In the genomic region with DNA sequence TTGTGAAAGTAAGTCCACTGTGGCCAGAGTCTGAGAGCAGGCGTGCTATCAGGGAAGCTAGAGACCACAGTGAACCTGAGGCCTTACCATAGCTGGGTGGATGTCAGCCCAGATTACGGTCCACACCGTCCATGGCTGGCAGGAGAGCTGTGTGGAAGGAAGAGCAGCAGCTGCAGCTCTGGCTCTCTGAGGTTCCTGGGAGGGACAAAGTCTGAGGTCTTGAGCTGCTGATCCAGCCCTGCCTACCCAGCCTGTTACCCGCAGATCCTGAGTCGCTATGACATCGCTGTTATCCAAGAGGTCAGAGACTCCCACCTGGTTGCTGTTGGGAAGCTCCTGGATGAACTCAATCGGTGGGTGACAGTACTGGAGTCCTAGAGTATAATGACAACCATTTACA, we compare ENCODE assay signal across 28 mouse cellular contexts. TPM values are rescaled to one million over a fixed set of nuclear protein-coding genes. Genes with fewer than 3 reads are reported as not detected.
DNase-seq lines count a peak whose midpoint lies in the region; ATAC-seq and TF ChIP-seq lines count a peak whose summit lies in the region.
"Had no signal": no experiment of that assay in that cellular context is flagged by ENCODE, and none has a peak within 500 bp of the region (broad histone marks: within the 10 kb centered on the region; RNA-seq: fewer than 3 reads in every experiment).

No protein-coding gene starts in this region.

- no peak overlapping the region for H3K4me2 ChIP-seq in intestine, embryonic 16.5 days (ENCODE audit: low read depth, low read length)
- H3K4me2 ChIP-seq in intestine, embryonic 15.5 days (replicated peaks), result no peak overlapping the region
- H3K4me2 ChIP-seq in kidney, embryonic 14.5 days (replicated peaks; ENCODE audit: low read depth, low read length), result no peak overlapping the region
- H3K4me2 ChIP-seq: embryonic facial prominence, embryonic 12.5 days; embryonic facial prominence, embryonic 15.5 days; heart, embryonic 13.5 days; hindbrain, embryonic 14.5 days had no signal

- no peaks in the 10 kb centered on the region for H3K9me3 ChIP-seq in intestine, embryonic 16.5 days (ENCODE audit: control insufficient read depth, low read length)
- H3K9me3 ChIP-seq in intestine, embryonic 15.5 days, result no peaks in the 10 kb centered on the region
- H3K9me3 ChIP-seq in kidney, embryonic 14.5 days (ENCODE audit: control insufficient read depth, low read length), result no peaks in the 10 kb centered on the region
- H3K9me3 ChIP-seq: embryonic facial prominence, embryonic 12.5 days; embryonic facial prominence, embryonic 15.5 days; G1E; heart, embryonic 13.5 days had no signal

- TF ChIP-seq POLR2A in kidney, adult 2 months (IDR thresholded peaks at IDR 0.05; ENCODE audit: low read depth, low read length), result peak; percentile 64
- TF ChIP-seq POLR2A in small intestine, adult 2 months (IDR thresholded peaks at IDR 0.05; ENCODE audit: low read depth, low read length), result no peak

- no peak for TF ChIP-seq CTCF in kidney, adult 2 months (conservative IDR thresholded peaks at IDR 0.05; ENCODE audit: insufficient read depth, insufficient read length, low read depth, low read length)
- TF ChIP-seq CTCF in small intestine, adult 2 months (IDR thresholded peaks at IDR 0.05; ENCODE audit: extremely low read depth, insufficient read length, insufficient replicate concordance, low read depth, low read length), result no peak

- DNase-seq in kidney, adult 2 months, result peak; percentile 63
- DNase-seq in kidney, postnatal 36 days, result peak; percentile 56 to 59
- no peak for DNase-seq in kidney, postnatal 4 days
- DNase-seq: adrenal gland, adult 2 months; adrenal gland, postnatal 14 days; B cell, adult 2 months; cerebellum, adult 11 months; cerebellum, adult 2 months; cerebellum, adult 9-11 months; cerebellum, postnatal 25 days; forebrain, postnatal 0 days; gastrocnemius, adult 2 months; gastrocnemius, postnatal 14 days; heart, adult 11 months; heart, postnatal 14 days; heart, postnatal 4 days had no signal

- no peaks in the 10 kb centered on the region for H3K4me1 ChIP-seq in intestine, embryonic 16.5 days (ENCODE audit: control insufficient read depth, insufficient read depth, low read length)
- H3K4me1 ChIP-seq in intestine, embryonic 15.5 days (replicated peaks), result no peaks in the 10 kb centered on the region
- peaks cover 28% of the 10 kb centered on the region for H3K4me1 ChIP-seq in kidney, adult 2 months (ENCODE audit: control insufficient read depth, insufficient read depth, low read length)
- H3K4me1 ChIP-seq in kidney, embryonic 14.5 days (ENCODE audit: control insufficient read depth, insufficient read depth, low read length), result no peaks in the 10 kb centered on the region
- H3K4me1 ChIP-seq in small intestine, adult 2 months (ENCODE audit: control insufficient read depth, insufficient read depth, insufficient read length, low read length), result peaks cover 17% of the 10 kb centered on the region
- H3K4me1 ChIP-seq: embryonic facial prominence, embryonic 12.5 days; embryonic facial prominence, embryonic 15.5 days had no signal

- H3K27ac ChIP-seq in intestine, embryonic 16.5 days (ENCODE audit: low read length), result no peak overlapping the region
- H3K27ac ChIP-seq in intestine, embryonic 15.5 days, result no peak overlapping the region
- H3K27ac ChIP-seq in kidney, adult 2 months (ENCODE audit: insufficient read depth, low read depth, low read length), result peak overlapping the region; percentile 90
- no peak overlapping the region for H3K27ac ChIP-seq in kidney, embryonic 14.5 days (ENCODE audit: low read depth, low read length)
- H3K27ac ChIP-seq in small intestine, adult 2 months (ENCODE audit: insufficient read depth, low read depth, low read length), result peak overlapping the region; percentile 22; the same call in 1 of the 2 replicates
- H3K27ac ChIP-seq: embryonic facial prominence, embryonic 12.5 days; embryonic facial prominence, embryonic 15.5 days; gastrocnemius, adult 2 months; heart, embryonic 13.5 days; hindbrain, embryonic 14.5 days had no signal

- H3K9ac ChIP-seq in intestine, embryonic 16.5 days (ENCODE audit: low read depth, low read length), result no peak overlapping the region
- H3K9ac ChIP-seq in intestine, embryonic 15.5 days, result no peak overlapping the region
- no peak overlapping the region for H3K9ac ChIP-seq in kidney, embryonic 14.5 days (ENCODE audit: low read depth, low read length)
- H3K9ac ChIP-seq: embryonic facial prominence, embryonic 12.5 days; embryonic facial prominence, embryonic 15.5 days; forebrain, postnatal 0 days; heart, embryonic 13.5 days; hindbrain, embryonic 14.5 days had no signal

- H3K4me3 ChIP-seq in intestine, embryonic 16.5 days (ENCODE audit: low read length), result no peak overlapping the region
- no peak overlapping the region for H3K4me3 ChIP-seq in intestine, embryonic 15.5 days (replicated peaks)
- peak overlapping the region; percentile 48 for H3K4me3 ChIP-seq in kidney, adult 2 months (ENCODE audit: insufficient read depth, low read depth, low read length)
- H3K4me3 ChIP-seq in kidney, embryonic 14.5 days (ENCODE audit: low read length), result no peak overlapping the region
- peak overlapping the region; percentile 23; the same call in 1 of the 2 replicates for H3K4me3 ChIP-seq in small intestine, adult 2 months (ENCODE audit: low read depth, low read length)
- H3K4me3 ChIP-seq: embryonic facial prominence, embryonic 12.5 days; embryonic facial prominence, embryonic 15.5 days; gastrocnemius, adult 2 months; heart, embryonic 13.5 days had no signal

- ATAC-seq in intestine, embryonic 16.5 days, result peak; percentile 24; the same call in 1 of the 2 replicates
- no peak for ATAC-seq in intestine, embryonic 15.5 days
- ATAC-seq in kidney, embryonic 14.5 days (ENCODE audit: low FRiP score, low TSS enrichment), result no peak
- ATAC-seq: forebrain, embryonic 14.5 days; forebrain, postnatal 0 days; Patski had no signal

- WGBS in intestine, embryonic 16.5 days, result 91% methylated on average over 7 of the region's 7 CpGs
- WGBS in intestine, embryonic 15.5 days, result 92% methylated on average over 7 of the region's 7 CpGs
- 65% methylated on average over 7 of the region's 7 CpGs for WGBS in kidney, adult 2 months
- WGBS in kidney, embryonic 14.5 days, result 95% methylated on average over 7 of the region's 7 CpGs
- 76% methylated on average over 7 of the region's 7 CpGs for WGBS in small intestine, adult 2 months

- no peaks in the 10 kb centered on the region for H3K27me3 ChIP-seq in intestine, embryonic 16.5 days (replicated peaks; ENCODE audit: control insufficient read depth, insufficient read depth, low read length)
- H3K27me3 ChIP-seq in intestine, embryonic 15.5 days (replicated peaks), result no peaks in the 10 kb centered on the region
- no peaks in the 10 kb centered on the region for H3K27me3 ChIP-seq in kidney, adult 2 months (replicated peaks; ENCODE audit: control insufficient read depth, insufficient read depth, low read length)
- H3K27me3 ChIP-seq in kidney, embryonic 14.5 days (ENCODE audit: control insufficient read depth, insufficient read depth, low read length), result no peaks in the 10 kb centered on the region
- H3K27me3 ChIP-seq in small intestine, adult 2 months (ENCODE audit: control insufficient read depth, insufficient read depth, low read length), result no peaks in the 10 kb centered on the region
- H3K27me3 ChIP-seq: CH12.LX; embryonic facial prominence, embryonic 12.5 days; embryonic facial prominence, embryonic 15.5 days; heart, embryonic 13.5 days; Patski had no signal

- H3K36me3 ChIP-seq in intestine, embryonic 16.5 days (ENCODE audit: control insufficient read depth, insufficient read depth, low read length), result peaks cover 11% of the 10 kb centered on the region; the same call in 1 of the 2 replicates
- H3K36me3 ChIP-seq in intestine, embryonic 15.5 days, result peaks cover 24% of the 10 kb centered on the region
- H3K36me3 ChIP-seq in kidney, adult 2 months (ENCODE audit: control insufficient read depth, insufficient read depth, low read length), result peaks cover 4% of the 10 kb centered on the region; the same call in 1 of the 2 replicates
- peaks cover 57% of the 10 kb centered on the region for H3K36me3 ChIP-seq in kidney, embryonic 14.5 days (ENCODE audit: control insufficient read depth, insufficient read depth, low read length)
- peaks cover 20% of the 10 kb centered on the region for H3K36me3 ChIP-seq in small intestine, adult 2 months (ENCODE audit: control insufficient read depth, insufficient read depth, low read length)

RNA-seq across cellular contexts. Expression of gene Dnase1, which starts 0.9 kb away (rescaled TPM):
- polyA plus RNA-seq in intestine, embryonic 16.5 days (2015; fragmentation: Nextera tagmentation; extraction: Ambion mirVana), result 4.3 and 4.5 TPM in 2 replicates
- polyA plus RNA-seq in intestine, embryonic 15.5 days (2015; fragmentation: Nextera tagmentation; extraction: Ambion mirVana), result 2.7 and 2.9 TPM in 2 replicates
- 2,240 and 2,440 TPM in 2 replicates for polyA plus RNA-seq in kidney, adult 2 months (2012; rRNA removed)
- polyA plus RNA-seq in kidney, embryonic 14.5 days (2014; fragmentation: Nextera tagmentation; extraction: Ambion mirVana), result 4.6 and 8.0 TPM in 2 replicates
- polyA plus RNA-seq in small intestine, adult 2 months (2012; rRNA removed), result 99.2 and 434 TPM in 2 replicates
- polyA plus RNA-seq: adrenal gland, adult 2 months; G1E had no signal

RNA-seq across cellular contexts. Expression of gene Slx4, which starts 34.1 kb away (rescaled TPM):
- 10.5 and 11.3 TPM in 2 replicates for polyA plus RNA-seq in intestine, embryonic 16.5 days (2015; fragmentation: Nextera tagmentation; extraction: Ambion mirVana)
- polyA plus RNA-seq in intestine, embryonic 15.5 days (2015; fragmentation: Nextera tagmentation; extraction: Ambion mirVana), result 12.5 and 15.1 TPM in 2 replicates
- 36.0 and 41.0 TPM in 2 replicates for polyA plus RNA-seq in kidney, adult 2 months (2012; rRNA removed)
- 15.8 and 33.2 TPM in 2 replicates for polyA plus RNA-seq in kidney, embryonic 14.5 days (2014; fragmentation: Nextera tagmentation; extraction: Ambion mirVana)
- 12.3 and 31.6 TPM in 2 replicates for polyA plus RNA-seq in small intestine, adult 2 months (2012; rRNA removed)

RNA-seq across cellular contexts. Expression of gene Trap1, which starts 39.9 kb away (rescaled TPM):
- 128 and 131 TPM in 2 replicates for polyA plus RNA-seq in intestine, embryonic 16.5 days (2015; fragmentation: Nextera tagmentation; extraction: Ambion mirVana)
- 115 and 116 TPM in 2 replicates for polyA plus RNA-seq in intestine, embryonic 15.5 days (2015; fragmentation: Nextera tagmentation; extraction: Ambion mirVana)
- 225 and 226 TPM in 2 replicates for polyA plus RNA-seq in kidney, adult 2 months (2012; rRNA removed)
- 95.9 and 116 TPM in 2 replicates for polyA plus RNA-seq in kidney, embryonic 14.5 days (2014; fragmentation: Nextera tagmentation; extraction: Ambion mirVana)
- 28.8 and 50.8 TPM in 2 replicates for polyA plus RNA-seq in small intestine, adult 2 months (2012; rRNA removed)

Comparison
In these comparisons a context has a peak if more than half of its experiments do, and no peak if none do; other contexts are left out.
1. H3K27ac ChIP-seq: peak in kidney, adult 2 months (single experiment) and small intestine, adult 2 months (single experiment); none in intestine, embryonic 16.5 days (single experiment), intestine, embryonic 15.5 days (single experiment) and kidney, embryonic 14.5 days (single experiment).
2. H3K4me3 ChIP-seq: peak in kidney, adult 2 months (single experiment) and small intestine, adult 2 months (single experiment); none in intestine, embryonic 16.5 days (single experiment), intestine, embryonic 15.5 days (single experiment) and kidney, embryonic 14.5 days (single experiment).
3. DNase-seq: peak in kidney, adult 2 months (single experiment) and kidney, postnatal 36 days (2 of 2); none in kidney, postnatal 4 days (0 of 2).
4. RNA of gene Dnase1, which starts 0.9 kb away (polyA plus RNA-seq): 2,240 to 2,440 TPM in kidney, adult 2 months and 99.2 to 434 TPM in small intestine, adult 2 months; 4.6 to 8.0 TPM in kidney, embryonic 14.5 days, 4.3 to 4.5 TPM in intestine, embryonic 16.5 days and 2.7 to 2.9 TPM in intestine, embryonic 15.5 days; every median in the first group is over 10 times any median in the second.